Mouse (Mus musculus) T-helper 2 cell (primary cell): ENCODE data around the gene Stmn3.
"Not testable (repeated sequence)": the region's sequence is repeated elsewhere in the genome, so short reads cannot be mapped to it uniquely, and the experiment has no call there.

ENCODE experiments used
- in situ Hi-C: fragments of 300-600 bp; cut with MboI, MseI; formaldehyde crosslinking; loops from one replicate; pipeline ENCODE4 v1.15.1; 2025; ENCODE audit warnings: high pct_unique_total_duplicates

The Stmn3 gene

GRCm38 (mm10) chr2:181314080-181314810 is at the start of gene Stmn3:
TSS of gene Stmn3 (minus strand) at chr2:181314500.
- in situ Hi-C loops = no loop called here

- in situ Hi-C loops = no loop called here
Measured at GRCm38 (mm10) chr2:181363946-181364345, 49.6 kb upstream of the Stmn3 start.

GRCm38 (mm10) chr2:181356780-181357179 is 42.5 kb upstream of the Stmn3 start:
- in situ Hi-C loops = no loop called here

- in situ Hi-C loops = no loop called here
Measured at GRCm38 (mm10) chr2:181342766-181343165, 28.5 kb upstream of the Stmn3 start.

- in situ Hi-C loops = no loop called here
Measured at GRCm38 (mm10) chr2:181340426-181340825, 26.1 kb upstream of the Stmn3 start.

GRCm38 (mm10) chr2:181334023-181334422 is 19.7 kb upstream of the Stmn3 start:
- in situ Hi-C loops = no loop called here

- in situ Hi-C loops = no loop called here
Measured at GRCm38 (mm10) chr2:181332542-181332941, 18.2 kb upstream of the Stmn3 start.

- in situ Hi-C loops = no loop called here
Measured at GRCm38 (mm10) chr2:181326098-181326497, 11.8 kb upstream of the Stmn3 start.

- in situ Hi-C loops = no loop called here
Measured at GRCm38 (mm10) chr2:181322136-181322535, 7.8 kb upstream of the Stmn3 start.

- in situ Hi-C loops = no loop called here
Measured at GRCm38 (mm10) chr2:181320103-181320499, 5.8 kb upstream of the Stmn3 start.

- in situ Hi-C loops = no loop called here
Measured at GRCm38 (mm10) chr2:181319248-181320102, 5.2 kb upstream of the Stmn3 start, which contains the start of gene Rtel1. TSS of gene Rtel1 (plus strand) at chr2:181319739.

GRCm38 (mm10) chr2:181313344-181314079 is 788 bp downstream of the Stmn3 start:
- in situ Hi-C loops = no loop called here

GRCm38 (mm10) chr2:181313006-181313343 is 1.3 kb downstream of the Stmn3 start:
- in situ Hi-C loops = no loop called here

- in situ Hi-C loops = no loop called here
Measured at GRCm38 (mm10) chr2:181312435-181312834, 1.9 kb downstream of the Stmn3 start.

GRCm38 (mm10) chr2:181307144-181307804 is 7.0 kb downstream of the Stmn3 start:
- in situ Hi-C loops = no loop called here

GRCm38 (mm10) chr2:181304944-181305343 is 9.4 kb downstream of the Stmn3 start:
- in situ Hi-C loops = no loop called here

GRCm38 (mm10) chr2:181302041-181302440 is 12.3 kb downstream of the Stmn3 start:
- in situ Hi-C loops = no loop called here

- in situ Hi-C loops = no loop called here
Measured at GRCm38 (mm10) chr2:181290937-181291336, 23.4 kb downstream of the Stmn3 start.

- in situ Hi-C loops = no loop called here
Measured at GRCm38 (mm10) chr2:181288691-181289090, 25.6 kb downstream of the Stmn3 start.

- in situ Hi-C loops = not testable (repeated sequence)
Measured at GRCm38 (mm10) chr2:181287958-181288350, 26.3 kb downstream of the Stmn3 start, which contains the start of gene Gmeb2. TSS of gene Gmeb2 (minus strand) at chr2:181288035.

GRCm38 (mm10) chr2:181287338-181287957 is 26.9 kb downstream of the Stmn3 start:
- in situ Hi-C loops = no loop called here
